Mouse (Mus musculus) lung, postnatal 14 days (tissue): ENCODE measurements around the gene Gm6502.
"Not testable (repeated sequence)": the region's sequence is repeated elsewhere in the genome, so short reads cannot be mapped to it uniquely, and the experiment has no call there.

ENCODE experiments used
- DNase-seq: peaks from one replicate; pipeline ENCODE4 v3.0.0; 2021

The Gm6502 gene

GRCm38 (mm10) chr5:94314135-94314534, at the start of gene Gm6502:
Gene Gm6502 (plus strand): TSS chr5:94314435.
- not testable (repeated sequence) for DNase-seq

GRCm38 (mm10) chr5:94306696-94307095, 7.5 kb upstream of the Gm6502 start, which contains the start of gene A430089I19Rik:
Gene A430089I19Rik (minus strand): TSS chr5:94306796.
- DNase-seq, result not testable (repeated sequence)

GRCm38 (mm10) chr5:94339449-94339848, 25.2 kb downstream of the Gm6502 start, which contains the start of gene AA792892:
Gene AA792892 (plus strand): TSS chr5:94339749.
- DNase-seq, result not testable (repeated sequence)
